Mouse (Mus musculus) MEL (cell line): ENCODE measurements around the gene Ptpn14.

Source experiments
- TAL1 ChIP-seq: IDR thresholded peaks from 2 replicates; pipeline ENCODE4 v1.6.1; 2012; ENCODE audit warnings: mild to moderate bottlenecking, inconsistent platforms, low read length, moderate library complexity, mixed read lengths
- ZC3H11A ChIP-seq: IDR thresholded peaks from 2 replicates; pipeline ENCODE4 v1.6.1; 2012; ENCODE audit warnings: low read depth, mild to moderate bottlenecking, inconsistent platforms, low read length, improper control_type of control experiment

- no peak for TF ChIP-seq ZC3H11A
- TF ChIP-seq TAL1 = no peak
Measured at GRCm38 (mm10) chr1:189731697-189732096, 3.6 kb downstream of the Ptpn14 start.
